Mouse (Mus musculus) MEL (cell line): Measurements from ENCODE around the gene Ube2o. TPM values are rescaled to one million over a fixed set of nuclear protein-coding genes. Genes with fewer than 3 reads are reported as not detected.

Experiments
- DNase-seq: peaks from one replicate; pipeline ENCODE4 v3.0.0; 2011; ENCODE audit warnings: low read depth, low spot score
- H3K27ac ChIP-seq: 2 replicates; pipeline ENCODE4 v1.5.1; 2012; ENCODE audit warnings: low read depth, mild to moderate bottlenecking, control low read depth, low read length, moderate library complexity; ENCODE audit not compliant: control insufficient read depth
- H3K27me3 ChIP-seq, 2 experiments: fragments of 150-350 bp in 1 of 2; sonication (generic) in 1 of 2; 2 replicates each; pipeline ENCODE4 v1.6.1; 2012; ENCODE audit warnings: low read length in 2 of 2, mild to moderate bottlenecking in 2 of 2, improper control_type of control experiment in 1 of 2, moderate library complexity in 1 of 2; ENCODE audit not compliant: insufficient read depth in 2 of 2, control insufficient read depth in 1 of 2
- H3K36me3 ChIP-seq, 2 experiments: 2 replicates each; pipeline ENCODE4 v1.6.1; 2012 to 2014; ENCODE audit warnings: low read length in 2 of 2, improper control_type of control experiment in 1 of 2, inconsistent platforms in 1 of 2, mild to moderate bottlenecking in 1 of 2; ENCODE audit not compliant: insufficient read depth in 2 of 2, control insufficient read depth in 1 of 2
- H3K4me1 ChIP-seq, 2 experiments: fragments of 150-350 bp in 1 of 2; sonication (generic) in 1 of 2; 2 replicates each; pipeline ENCODE4 v1.6.1; 2012; ENCODE audit warnings: low read length in 2 of 2, improper control_type of control experiment in 1 of 2, mild to moderate bottlenecking in 1 of 2; ENCODE audit not compliant: insufficient read depth in 2 of 2, control insufficient read depth in 1 of 2
- H3K4me3 ChIP-seq, 2 experiments: fragments of 150-350 bp in 1 of 2; sonication (generic) in 1 of 2; 2 replicates each; pipeline ENCODE4 v1.5.1; 2012; ENCODE audit warnings: low read depth in 2 of 2, low read length in 2 of 2, mild to moderate bottlenecking in 2 of 2, moderate library complexity in 2 of 2, control low read depth in 1 of 2, improper control_type of control experiment in 1 of 2; ENCODE audit not compliant: control insufficient read depth in 1 of 2, insufficient read depth in 1 of 2
- H3K79me2 ChIP-seq: 2 replicates; pipeline ENCODE4 v1.6.1; 2012; ENCODE audit warnings: mild to moderate bottlenecking, low read length, moderate library complexity; ENCODE audit not compliant: control insufficient read depth, poor library complexity, insufficient read depth
- H3K9ac ChIP-seq: 2 replicates; pipeline ENCODE4 v1.6.1; 2012; ENCODE audit warnings: low read depth, mild to moderate bottlenecking, control low read depth, low read length, moderate library complexity; ENCODE audit not compliant: control insufficient read depth, poor library complexity, severe bottlenecking
- H3K9me3 ChIP-seq: fragments of 150-350 bp; sonication (generic); replicated peaks from 2 replicates; pipeline ENCODE4 v1.6.1; 2012; ENCODE audit warnings: mild to moderate bottlenecking, low read length, improper control_type of control experiment, moderate library complexity; ENCODE audit not compliant: insufficient read depth
- CHD1 ChIP-seq: IDR thresholded peaks from 2 replicates; pipeline ENCODE4 v1.6.1; 2012; ENCODE audit warnings: low read depth, mild to moderate bottlenecking, inconsistent platforms, low read length, improper control_type of control experiment
- CHD2 ChIP-seq: IDR thresholded peaks from 2 replicates; pipeline ENCODE4 v1.6.1; 2011; ENCODE audit warnings: low read length, improper control_type of control experiment
- E2F4 ChIP-seq: IDR thresholded peaks from 2 replicates; pipeline ENCODE4 v1.6.1; 2011; ENCODE audit warnings: low read depth, low read length, improper control_type of control experiment, borderline replicate concordance
- ELF1 ChIP-seq: IDR thresholded peaks from 2 replicates; pipeline ENCODE4 v1.6.1; 2014; ENCODE audit warnings: low read depth, mild to moderate bottlenecking, inconsistent platforms, low read length, improper control_type of control experiment, moderate library complexity
- EP300 ChIP-seq, 2 experiments: IDR thresholded peaks; 2 replicates each; pipeline ENCODE4 v1.6.1; 2011; ENCODE audit warnings: improper control_type of control experiment in 2 of 2, low read length in 2 of 2, low read depth in 1 of 2, mild to moderate bottlenecking in 1 of 2
- ETS1 ChIP-seq: IDR thresholded peaks from 2 replicates; pipeline ENCODE4 v1.6.1; 2012; ENCODE audit warnings: low read depth, mild to moderate bottlenecking, inconsistent platforms, low read length, improper control_type of control experiment, moderate library complexity
- GABPA ChIP-seq: IDR thresholded peaks from 2 replicates; pipeline ENCODE4 v1.6.1; 2012; ENCODE audit warnings: low read depth, mild to moderate bottlenecking, inconsistent platforms, low read length, improper control_type of control experiment, moderate library complexity
- GATA1 ChIP-seq: IDR thresholded peaks from 2 replicates; pipeline ENCODE4 v1.6.1; 2011; ENCODE audit warnings: low read depth, low read length, improper control_type of control experiment
- HCFC1 ChIP-seq: IDR thresholded peaks from 2 replicates; pipeline ENCODE4 v1.6.1; 2012; ENCODE audit warnings: low read depth, mild to moderate bottlenecking, inconsistent platforms, low read length, improper control_type of control experiment, moderate library complexity
- KAT2A ChIP-seq: conservative IDR thresholded peaks from 2 replicates; pipeline ENCODE4 v1.6.1; 2012; ENCODE audit warnings: low read depth, low read length, improper control_type of control experiment, inconsistent platforms
- MAX ChIP-seq: IDR thresholded peaks from 2 replicates; pipeline ENCODE4 v1.6.1; 2011; ENCODE audit warnings: low read length, improper control_type of control experiment
- MEF2A ChIP-seq: IDR thresholded peaks from 2 replicates; pipeline ENCODE4 v1.6.1; 2014; ENCODE audit warnings: low read depth, mild to moderate bottlenecking, inconsistent platforms, low read length, improper control_type of control experiment; ENCODE audit not compliant: poor library complexity, insufficient replicate concordance, severe bottlenecking; ENCODE audit errors: extremely low read depth
- MXI1 ChIP-seq: IDR thresholded peaks from 2 replicates; pipeline ENCODE4 v1.6.1; 2011; ENCODE audit warnings: mild to moderate bottlenecking, low read depth, low read length, improper control_type of control experiment
- MYB ChIP-seq: IDR thresholded peaks from 2 replicates; pipeline ENCODE4 v1.6.1; 2011; ENCODE audit warnings: mild to moderate bottlenecking, low read depth, low read length, improper control_type of control experiment
- MYC ChIP-seq: IDR thresholded peaks from 2 replicates; pipeline ENCODE4 v1.6.1; 2011; ENCODE audit warnings: low read depth, mild to moderate bottlenecking, low read length, improper control_type of control experiment, moderate library complexity
- NELFE ChIP-seq: IDR thresholded peaks from 2 replicates; pipeline ENCODE4 v1.6.1; 2011; ENCODE audit warnings: low read depth, low read length, improper control_type of control experiment
- POLR2A ChIP-seq, 2 experiments: IDR thresholded peaks; 2 replicates each; pipeline ENCODE4 v1.6.1; 2011 to 2012; ENCODE audit warnings: low read length in 2 of 2, mild to moderate bottlenecking in 2 of 2, control low read depth in 1 of 2, improper control_type of control experiment in 1 of 2, low read depth in 1 of 2, moderate library complexity in 1 of 2; ENCODE audit not compliant: control insufficient read depth in 1 of 2, insufficient read depth in 1 of 2, poor library complexity in 1 of 2
- POLR2AphosphoS2 ChIP-seq: IDR thresholded peaks from 2 replicates; pipeline ENCODE4 v1.6.1; 2011; ENCODE audit warnings: low read length, improper control_type of control experiment
- POLR2AphosphoS5 ChIP-seq: IDR thresholded peaks from 2 replicates; pipeline ENCODE4 v1.6.1; 2012; ENCODE audit warnings: low read depth, borderline replicate concordance, mild to moderate bottlenecking, inconsistent platforms, low read length, moderate library complexity, mixed read lengths
- RAD21 ChIP-seq: IDR thresholded peaks from 2 replicates; pipeline ENCODE4 v1.6.1; 2011; ENCODE audit warnings: mild to moderate bottlenecking, low read depth, low read length, improper control_type of control experiment
- RCOR1 ChIP-seq: IDR thresholded peaks from 2 replicates; pipeline ENCODE4 v1.6.1; 2012; ENCODE audit warnings: low read depth, mild to moderate bottlenecking, inconsistent platforms, low read length, improper control_type of control experiment
- SIN3A ChIP-seq: IDR thresholded peaks from 2 replicates; pipeline ENCODE4 v1.6.1; 2012; ENCODE audit warnings: low read length, improper control_type of control experiment, inconsistent platforms
- SMC3 ChIP-seq: IDR thresholded peaks from 2 replicates; pipeline ENCODE4 v1.6.1; 2011; ENCODE audit warnings: low read depth, low read length, improper control_type of control experiment
- TAL1 ChIP-seq: IDR thresholded peaks from 2 replicates; pipeline ENCODE4 v1.6.1; 2012; ENCODE audit warnings: mild to moderate bottlenecking, inconsistent platforms, low read length, moderate library complexity, mixed read lengths
- TCF12 ChIP-seq: IDR thresholded peaks from 2 replicates; pipeline ENCODE4 v1.6.1; 2014; ENCODE audit warnings: low read depth, mild to moderate bottlenecking, inconsistent platforms, low read length, improper control_type of control experiment, moderate library complexity
- UBTF ChIP-seq: IDR thresholded peaks from 2 replicates; pipeline ENCODE4 v1.6.1; 2012; ENCODE audit warnings: low read depth, mild to moderate bottlenecking, inconsistent platforms, low read length, improper control_type of control experiment, moderate library complexity, borderline replicate concordance; ENCODE audit not compliant: insufficient read depth
- USF1 ChIP-seq: IDR thresholded peaks from 2 replicates; pipeline ENCODE4 v1.6.1; 2014; ENCODE audit warnings: low read depth, mild to moderate bottlenecking, inconsistent platforms, low read length, improper control_type of control experiment, moderate library complexity
- USF2 ChIP-seq, 2 experiments: IDR thresholded peaks; 2 replicates each; pipeline ENCODE4 v1.6.1; 2011 to 2012; ENCODE audit warnings: improper control_type of control experiment in 2 of 2, low read length in 2 of 2, borderline replicate concordance in 1 of 2, inconsistent platforms in 1 of 2, low read depth in 1 of 2, mild to moderate bottlenecking in 1 of 2; ENCODE audit not compliant: insufficient read depth in 1 of 2
- ZC3H11A ChIP-seq: IDR thresholded peaks from 2 replicates; pipeline ENCODE4 v1.6.1; 2012; ENCODE audit warnings: low read depth, mild to moderate bottlenecking, inconsistent platforms, low read length, improper control_type of control experiment
- ZMIZ1 ChIP-seq: IDR thresholded peaks from 2 replicates; pipeline ENCODE4 v1.6.1; 2012; ENCODE audit warnings: low read depth, mild to moderate bottlenecking, inconsistent platforms, low read length, improper control_type of control experiment, moderate library complexity
- polyA plus RNA-seq, 2 experiments: library from polyadenylated mRNA; stranded (reverse) in 1 of 2; unstranded in 1 of 2; fragments of >175 nt in 1 of 2; fragments of >200 nt in 1 of 2; gene quantifications; 2 replicates each; pipeline versions ENCODE4 v1.2.1 to v1.2.4; 2012; ENCODE audit warnings: low replicate concordance in 2 of 2, low read depth in 1 of 2; ENCODE audit not compliant: insufficient read length in 2 of 2, insufficient read depth in 1 of 2, missing spikeins in 1 of 2
- total RNA-seq: library from RNA; depleted of rRNA; stranded (reverse); fragments of 300-350 nt; gene quantifications from 2 replicates; pipeline ENCODE4 v1.2.3, GENCODE M21; 2012

Ube2o gene
- total and polyA plus RNA-seq, 3 experiments = 22.9 to 42.8 TPM; not detected in 1

GRCm38 (mm10) chr11:116615735-116616437 is 34.6 kb upstream of the Ube2o start (continued):
- TF ChIP-seq ELF1 (peak; percentile 55), TAL1 (peak; percentile 86), ETS1 (peak; percentile 88), SMC3 (no peak), GABPA (no peak), POLR2AphosphoS2 (peak; percentile 54; the same call in 1 of the 2 replicates), KAT2A (no peak), SIN3A (peak; percentile 78), E2F4 (peak; percentile 88), GATA1 (peak; percentile 78), NELFE (peak; percentile 52), POLR2A (IDR thresholded peaks at IDR 0.05; ENCODE audit: control insufficient read depth in 1 of 2, insufficient read depth in 1 of 2, low read depth in 1 of 2, low read length in 2 of 2, poor library complexity in 1 of 2) (peak in 1 of 2 experiments; percentile 50; a peak in 1 of 4 replicates), ZMIZ1 (peak; percentile 69; the same call in 1 of the 2 replicates), MYB (0 out of 2 replicates have a peak, but pooled peaks have one; percentile 36), HCFC1 (peak; percentile 59), CHD1 (peak; percentile 64; the same call in 1 of the 2 replicates), CHD2 (no peak; the same call in 1 of the 2 replicates), RCOR1 (peak; percentile 85), MXI1 (peak; percentile 63), MYC (peak; percentile 51; the same call in 1 of the 2 replicates), RAD21 (no peak), MEF2A (no peak), POLR2AphosphoS5 (no peak)
- TF ChIP-seq, all 39 proteins: peak for 27

GRCm38 (mm10) chr11:116613234-116613633 is 32.0 kb upstream of the Ube2o start:
- no peak for DNase-seq
- no peaks in the 10 kb centered on the region for H3K27me3 ChIP-seq
- H3K79me2 ChIP-seq = no peaks in the 10 kb centered on the region; the same call in 1 of the 2 replicates
- no peak overlapping the region for H3K4me3 ChIP-seq
- TF ChIP-seq USF2 (IDR thresholded peaks at IDR 0.05; ENCODE audit: borderline replicate concordance in 1 of 2, insufficient read depth in 1 of 2, low read depth in 1 of 2, low read length in 2 of 2) = no peak
- no peak for TF ChIP-seq SMC3
- TF ChIP-seq CHD1 = no peak
- no peak for TF ChIP-seq HCFC1
- TF ChIP-seq EP300 (IDR thresholded peaks at IDR 0.05; ENCODE audit: low read depth in 1 of 2, low read length in 2 of 2) = no peak
- no peak for TF ChIP-seq USF1
- TF ChIP-seq E2F4 = no peak
- TF ChIP-seq MAX = no peak
- TF ChIP-seq ZMIZ1 = no peak
- no peak for TF ChIP-seq UBTF
- no peak for TF ChIP-seq TCF12
- no peak for TF ChIP-seq ZC3H11A
- TF ChIP-seq POLR2A (IDR thresholded peaks at IDR 0.05; ENCODE audit: control insufficient read depth in 1 of 2, insufficient read depth in 1 of 2, low read depth in 1 of 2, low read length in 2 of 2, poor library complexity in 1 of 2) = no peak
- H3K36me3 ChIP-seq = peaks cover 0 to 20% of the 10 kb centered on the region in 2 experiments; a peak in 3 of 4 replicates
- H3K9me3 ChIP-seq = no peaks in the 10 kb centered on the region
- no peak overlapping the region for H3K27ac ChIP-seq
- peaks cover 14 to 26% of the 10 kb centered on the region in 2 experiments for H3K4me1 ChIP-seq
- no peak overlapping the region for H3K9ac ChIP-seq
